Mouse (Mus musculus) cerebral cortex, adult 2 months (tissue): ENCODE results near the gene Zbtb34.

Source experiments
- WGBS: fragments of 180-500 bp; shearing (Covaris S2); methylation state at CpG from one replicate; pipeline ENCODE4 v1.1.7; 2018; 5-methylcytosine and 5-hydroxymethylcytosine counted together

Gene Zbtb34

GRCm38 (mm10) chr2:33430771-33431699 is at the start of gene Zbtb34:
Gene Zbtb34, minus strand, starts transcription at chr2:33431324.
- WGBS = 1% methylated on average over 84 of the region's 102 CpGs

GRCm38 (mm10) chr2:33477961-33478755 is 47.0 kb upstream of the Zbtb34 start:
- WGBS = 92% methylated on average over 10 of the region's 10 CpGs

DNA sequence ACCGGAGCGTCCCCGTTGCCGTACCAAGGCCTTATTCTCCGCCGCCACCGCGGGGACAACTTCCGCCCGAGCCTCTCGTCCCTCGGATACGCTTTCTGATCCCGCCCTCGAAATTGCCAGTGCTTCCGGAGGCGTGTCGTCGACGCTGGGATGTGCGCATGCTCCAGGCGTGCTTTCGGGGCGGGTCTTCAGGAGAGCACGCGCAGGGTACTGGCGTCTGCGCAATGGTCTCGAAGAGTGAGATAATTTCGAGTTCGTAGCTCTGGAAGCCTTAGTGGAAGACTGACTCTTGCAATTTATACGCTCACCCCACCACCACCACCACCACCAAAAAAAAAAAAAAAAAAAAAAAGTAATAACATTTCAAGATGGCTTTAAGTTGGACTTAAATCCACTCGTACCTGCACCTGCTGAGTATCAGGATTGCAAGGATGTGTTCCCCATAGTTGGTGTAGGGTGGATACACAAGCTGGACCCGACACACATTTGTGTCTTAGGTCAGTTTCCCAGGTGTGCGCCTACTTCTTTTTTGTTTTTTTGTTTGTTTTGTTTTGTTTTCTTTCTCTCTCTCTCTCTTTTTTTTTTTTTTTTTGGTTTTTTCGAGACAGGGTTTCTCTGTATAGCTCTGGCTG is 37.5 kb upstream of the Zbtb34 start, which contains the start of gene Zbtb43:
TSS of gene Zbtb43 (minus strand) at position 94 of the 632 bp plus-strand sequence.
- 4% methylated on average over 36 of the region's 36 CpGs for WGBS

DNA sequence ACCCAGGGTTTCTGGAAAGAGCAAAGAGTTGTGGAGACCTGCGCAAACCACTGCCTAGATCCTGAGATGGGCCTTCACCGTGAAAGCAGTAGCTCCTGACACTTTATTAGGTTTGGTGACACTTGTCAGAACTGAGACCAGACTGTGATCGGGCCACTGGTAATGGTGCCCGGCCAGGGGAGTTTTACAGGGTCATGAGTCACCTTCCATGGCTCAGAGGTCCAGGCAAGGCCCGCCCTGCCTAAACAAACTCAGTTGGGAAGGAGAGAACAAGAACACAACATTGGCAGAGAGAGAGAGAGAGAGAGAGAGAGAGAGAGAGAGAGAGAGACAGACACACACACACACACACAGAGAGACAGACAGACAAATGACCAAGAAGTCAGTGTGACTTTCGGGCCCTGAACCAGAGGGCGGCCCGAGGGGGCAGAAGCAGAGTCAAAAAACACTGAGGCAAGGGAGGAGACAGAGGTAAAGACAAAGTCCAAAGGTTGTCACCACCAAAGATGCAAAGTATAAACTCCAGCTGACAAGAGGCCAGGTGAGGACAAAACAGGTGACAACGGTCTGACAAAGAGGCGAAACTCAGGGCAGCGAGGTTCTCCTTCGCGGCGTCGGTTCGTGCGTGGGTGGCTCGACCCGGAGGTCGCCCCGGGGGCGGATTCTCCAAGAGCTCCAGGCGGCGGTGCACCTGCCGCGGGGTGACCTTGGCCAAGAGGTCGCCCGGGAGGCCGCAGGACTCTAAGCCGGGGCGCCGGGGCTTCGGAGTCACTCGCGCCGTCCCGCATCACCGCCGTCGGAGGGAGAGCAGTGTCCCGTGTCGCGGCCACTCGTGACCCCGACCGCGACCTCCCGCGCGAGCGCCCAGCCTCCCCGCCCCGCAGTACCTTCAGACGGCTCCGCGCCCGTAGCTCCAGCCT is 36.7 kb upstream of the Zbtb34 start:
- WGBS = 6% methylated on average over 53 of the region's 57 CpGs

- WGBS = 53% methylated on average over 4 of the region's 4 CpGs
These were observed 34.8 kb upstream of the Zbtb34 start for GRCm38 (mm10) chr2:33465966-33466365.

GRCm38 (mm10) chr2:33465215-33465614 is 34.1 kb upstream of the Zbtb34 start:
- WGBS = 36% methylated on average over 5 of the region's 5 CpGs

- 85% methylated on average over 7 of the region's 7 CpGs for WGBS
These were observed 30.9 kb upstream of the Zbtb34 start for GRCm38 (mm10) chr2:33462066-33462465.

DNA sequence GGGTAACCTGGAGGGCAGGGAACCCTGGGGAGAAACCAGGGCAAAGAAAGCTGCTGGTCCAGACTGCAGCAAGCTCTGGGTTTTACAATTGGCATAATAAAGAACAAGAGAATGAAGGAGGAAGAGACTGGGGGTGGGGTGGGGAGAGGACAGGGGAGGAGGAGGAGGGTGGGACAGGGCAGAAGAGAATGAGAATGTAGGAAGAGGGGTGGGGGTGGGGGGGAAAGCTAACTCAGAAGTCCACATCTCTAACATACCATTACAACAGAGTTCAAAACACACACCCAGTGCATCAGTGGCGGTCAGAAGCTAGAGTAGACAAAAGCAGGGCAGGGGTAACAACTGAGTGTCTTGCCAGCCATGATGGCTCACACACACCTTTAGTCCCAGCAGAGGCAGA is 29.9 kb upstream of the Zbtb34 start:
- WGBS = 100% methylated on average over 1 of the region's 1 CpGs

GRCm38 (mm10) chr2:33459660-33460059 is 28.5 kb upstream of the Zbtb34 start:
- 79% methylated on average over 4 of the region's 4 CpGs for WGBS

DNA sequence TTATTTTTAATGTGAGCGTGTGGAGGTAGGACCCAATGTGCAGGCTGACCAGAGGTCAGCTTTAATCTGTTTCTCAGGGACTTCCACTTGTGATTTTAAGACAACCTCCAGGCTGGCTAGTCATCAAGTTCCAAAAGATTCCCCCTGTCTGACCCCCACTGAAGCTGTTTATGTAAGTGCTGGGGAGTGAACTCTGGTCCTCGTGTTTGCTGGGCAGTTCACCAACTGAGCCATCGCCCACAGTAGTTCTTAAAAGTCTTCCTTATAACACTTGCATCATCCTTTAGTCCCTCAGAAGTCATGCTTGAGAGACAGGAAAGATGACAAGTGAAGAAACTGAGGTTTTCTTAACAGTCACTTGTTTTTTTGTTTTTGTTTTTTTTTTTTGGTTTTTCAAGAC is 25.6 kb upstream of the Zbtb34 start:
- WGBS = 69% methylated on average over 3 of the region's 3 CpGs

GRCm38 (mm10) chr2:33456242-33456641 is 25.1 kb upstream of the Zbtb34 start:
- WGBS = 87% methylated on average over 5 of the region's 5 CpGs

- WGBS = 48% methylated on average over 3 of the region's 3 CpGs
These were observed 24.2 kb upstream of the Zbtb34 start for GRCm38 (mm10) chr2:33455350-33455749.

- WGBS = 41% methylated on average over 8 of the region's 8 CpGs
These were observed 23.7 kb upstream of the Zbtb34 start for GRCm38 (mm10) chr2:33454816-33455215.

DNA sequence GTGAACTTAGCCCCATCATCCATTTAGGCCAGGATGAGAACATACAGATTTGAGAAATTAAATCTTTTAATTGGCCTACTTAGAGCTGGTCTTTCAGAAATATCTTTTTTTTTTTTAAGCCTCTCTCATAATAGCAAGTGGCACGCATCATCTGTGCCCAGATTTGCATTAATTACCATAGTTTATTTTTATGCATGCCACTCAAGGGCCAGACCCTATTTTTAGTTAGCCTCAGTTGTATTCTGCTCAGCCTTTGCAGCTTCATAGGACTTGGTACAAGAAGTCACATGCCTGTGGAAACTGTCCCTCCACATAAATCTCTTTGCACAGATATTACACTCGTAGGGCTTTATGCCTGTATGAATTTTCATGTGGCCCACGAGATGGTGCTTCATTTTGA is 22.4 kb upstream of the Zbtb34 start:
- WGBS = 52% methylated on average over 3 of the region's 3 CpGs

DNA sequence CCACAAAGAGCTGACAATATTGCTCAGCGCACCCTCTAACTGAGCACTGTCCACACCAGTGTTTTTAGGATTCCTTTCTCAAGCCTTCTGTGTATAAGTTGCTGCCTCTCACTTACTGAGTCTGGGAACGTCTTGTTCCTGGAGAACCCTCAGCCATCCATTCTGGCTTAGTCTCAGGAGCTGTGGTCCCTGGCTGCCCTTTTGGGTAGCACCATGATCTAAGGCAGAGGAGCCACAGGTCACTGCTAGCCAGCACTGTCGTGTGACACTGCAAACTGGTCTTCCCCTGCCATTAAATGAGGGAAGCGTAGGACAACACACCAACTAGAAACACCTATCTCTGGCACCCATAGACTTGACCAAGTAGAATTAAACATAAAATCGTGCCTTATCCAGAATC is 21.6 kb upstream of the Zbtb34 start:
- 66% methylated on average over 5 of the region's 5 CpGs for WGBS

DNA sequence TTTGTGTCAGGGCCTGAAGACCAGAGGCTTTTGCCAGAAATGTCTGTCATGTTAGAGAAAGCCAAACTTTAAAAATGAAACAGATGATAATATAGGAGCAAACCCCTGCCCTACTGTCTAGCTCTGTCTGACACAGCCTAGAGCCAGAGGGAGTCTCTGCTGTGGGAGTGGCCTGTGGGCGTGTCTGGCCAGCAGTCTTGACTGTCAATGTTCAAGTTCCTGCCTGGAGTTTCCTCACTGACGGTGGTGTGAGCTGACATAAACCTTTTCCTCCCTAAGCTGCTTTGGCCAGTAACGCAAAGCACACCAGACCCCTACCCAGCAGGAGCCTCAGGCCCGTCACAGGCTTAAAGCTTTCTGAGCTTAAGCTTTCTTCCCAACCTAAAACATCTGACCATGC is 21.0 kb upstream of the Zbtb34 start:
- WGBS = 30% methylated on average over 4 of the region's 4 CpGs

GRCm38 (mm10) chr2:33451038-33451978 is 20.2 kb upstream of the Zbtb34 start:
- WGBS = 73% methylated on average over 11 of the region's 11 CpGs

DNA sequence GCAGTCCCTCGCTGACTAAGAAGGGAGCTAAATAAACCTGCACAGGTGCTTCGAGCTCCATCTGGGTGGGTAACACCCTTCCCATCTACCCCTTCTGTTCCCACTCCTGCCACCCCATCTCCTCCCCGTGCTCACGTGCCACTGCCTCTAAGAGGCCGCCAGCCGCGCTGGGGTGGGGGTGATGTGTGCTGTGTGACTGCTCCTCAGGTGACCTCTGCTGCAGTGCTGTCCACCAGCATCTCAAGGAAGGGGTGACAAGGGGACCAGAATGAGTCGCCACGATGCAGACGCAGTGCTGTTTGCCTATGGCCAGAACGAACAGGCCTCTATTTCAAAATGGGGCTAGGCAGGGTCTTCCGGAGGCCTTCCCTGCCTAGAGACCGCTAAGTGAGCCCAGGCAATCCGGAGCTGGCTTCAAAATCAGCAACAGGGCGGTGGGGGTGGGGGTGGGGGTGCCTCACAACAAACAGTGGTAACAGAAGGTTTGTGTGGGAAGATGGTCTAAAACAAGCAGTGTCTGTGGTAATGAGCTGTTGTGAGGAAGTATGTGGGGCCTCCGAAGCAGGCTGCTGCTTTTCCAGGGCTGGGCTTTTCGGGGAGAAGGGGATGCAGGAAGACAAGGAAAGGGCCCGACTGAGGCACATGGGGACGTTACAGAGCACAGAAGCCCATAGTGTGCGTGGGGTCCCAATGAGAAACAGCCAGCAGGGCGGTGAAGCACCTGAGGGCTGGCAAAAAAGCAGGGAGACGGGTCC is 18.2 kb upstream of the Zbtb34 start:
- WGBS = 59% methylated on average over 22 of the region's 22 CpGs

- 77% methylated on average over 1 of the region's 1 CpGs for WGBS
These were observed 15.7 kb upstream of the Zbtb34 start for GRCm38 (mm10) chr2:33446796-33447195.
